Mouse (Mus musculus): Measurements from ENCODE around the gene Cdca3. TPM values are rescaled to one million over a fixed set of nuclear protein-coding genes. Genes with fewer than 3 reads are reported as not detected.
"Not testable (repeated sequence)": the region's sequence is repeated elsewhere in the genome, so short reads cannot be mapped to it uniquely, and the experiment has no call there.

Cdca3 gene
- polyA plus RNA-seq, 1 experiment from 2014 or later = 153 TPM

GRCm38 (mm10) chr6:124817125-124817524, 12.2 kb upstream of the Cdca3 start:
- Histone ChIP-seq H3K4me2 (no peak overlapping the region), H3K36me3 (ENCODE audit: control insufficient read depth, insufficient read depth, low read length) (peaks cover 54% of the 10 kb centered on the region), H3K9me3 (replicated peaks; ENCODE audit: control insufficient read depth, low read length) (no peaks in the 10 kb centered on the region), H3K27ac (ENCODE audit: low read depth, low read length) (no peak overlapping the region), H3K27me3 (ENCODE audit: control insufficient read depth, insufficient read depth, low read length) (no peaks in the 10 kb centered on the region), H3K9ac (ENCODE audit: low read depth, low read length) (no peak overlapping the region), H3K4me1 (ENCODE audit: control insufficient read depth, insufficient read depth, low read length) (peaks cover 17% of the 10 kb centered on the region), H3K4me3 (ENCODE audit: low read depth, low read length) (no peak overlapping the region)
- ATAC-seq (replicated peaks; ENCODE audit: insufficient number of reproducible peaks, low FRiP score, low TSS enrichment) = no peak
- 95% methylated on average over 11 of the region's 11 CpGs for WGBS (ENCODE audit: insufficient replicate concordance)

- Histone ChIP-seq H3K36me3 (ENCODE audit: control insufficient read depth, insufficient read depth, low read length) (peaks cover 53% of the 10 kb centered on the region), H3K4me1 (ENCODE audit: control insufficient read depth, insufficient read depth, low read length) (peaks cover 12% of the 10 kb centered on the region), H3K27me3 (ENCODE audit: control insufficient read depth, insufficient read depth, low read length) (no peaks in the 10 kb centered on the region), H3K9ac (ENCODE audit: low read depth, low read length) (no peak overlapping the region), H3K4me2 (no peak overlapping the region), H3K27ac (ENCODE audit: low read depth, low read length) (no peak overlapping the region), H3K9me3 (replicated peaks; ENCODE audit: control insufficient read depth, low read length) (no peaks in the 10 kb centered on the region), H3K4me3 (ENCODE audit: low read depth, low read length) (no peak overlapping the region)
- no peak for ATAC-seq (replicated peaks; ENCODE audit: insufficient number of reproducible peaks, low FRiP score, low TSS enrichment)
- 95% methylated on average over 8 of the region's 8 CpGs for WGBS (ENCODE audit: insufficient replicate concordance)
Measured at GRCm38 (mm10) chr6:124817563-124817962, 11.8 kb upstream of the Cdca3 start.

GRCm38 (mm10) chr6:124817971-124818370, 11.4 kb upstream of the Cdca3 start:
- 87% methylated on average over 8 of the region's 8 CpGs for WGBS (ENCODE audit: insufficient replicate concordance)
- ATAC-seq (replicated peaks; ENCODE audit: insufficient number of reproducible peaks, low FRiP score, low TSS enrichment) = no peak
- peaks cover 53% of the 10 kb centered on the region for H3K36me3 ChIP-seq (ENCODE audit: control insufficient read depth, insufficient read depth, low read length)

GRCm38 (mm10) chr6:124820891-124821290, 8.5 kb upstream of the Cdca3 start:
- H3K9me3 ChIP-seq (replicated peaks; ENCODE audit: control insufficient read depth, low read length) = no peaks in the 10 kb centered on the region
- no peak for ATAC-seq (replicated peaks; ENCODE audit: insufficient number of reproducible peaks, low FRiP score, low TSS enrichment)
- H3K4me3 ChIP-seq (ENCODE audit: low read depth, low read length) = no peak overlapping the region
- WGBS (ENCODE audit: insufficient replicate concordance) = 90% methylated on average over 5 of the region's 5 CpGs
- H3K4me2 ChIP-seq = no peak overlapping the region
- no peaks in the 10 kb centered on the region for H3K27me3 ChIP-seq (ENCODE audit: control insufficient read depth, insufficient read depth, low read length)
- no peaks in the 10 kb centered on the region for H3K4me1 ChIP-seq (ENCODE audit: control insufficient read depth, insufficient read depth, low read length)
- H3K36me3 ChIP-seq (ENCODE audit: control insufficient read depth, insufficient read depth, low read length) = peaks cover 67% of the 10 kb centered on the region
- no peak overlapping the region for H3K27ac ChIP-seq (ENCODE audit: low read depth, low read length)
- H3K9ac ChIP-seq (ENCODE audit: low read depth, low read length) = no peak overlapping the region

More at GRCm38 (mm10) chr6:124817971-124818370, 11.4 kb upstream of the Cdca3 start:
- Histone ChIP-seq H3K4me2 (no peak overlapping the region), H3K9me3 (replicated peaks; ENCODE audit: control insufficient read depth, low read length) (no peaks in the 10 kb centered on the region), H3K9ac (ENCODE audit: low read depth, low read length) (no peak overlapping the region), H3K4me1 (ENCODE audit: control insufficient read depth, insufficient read depth, low read length) (peaks cover 8% of the 10 kb centered on the region), H3K4me3 (ENCODE audit: low read depth, low read length) (no peak overlapping the region), H3K27me3 (ENCODE audit: control insufficient read depth, insufficient read depth, low read length) (no peaks in the 10 kb centered on the region), H3K27ac (ENCODE audit: low read depth, low read length) (no peak overlapping the region)

GRCm38 (mm10) chr6:124822049-124822448, 7.3 kb upstream of the Cdca3 start:
- WGBS (ENCODE audit: insufficient replicate concordance) = 82% methylated on average over 4 of the region's 4 CpGs
- no peaks in the 10 kb centered on the region for H3K27me3 ChIP-seq (ENCODE audit: control insufficient read depth, insufficient read depth, low read length)
- no peaks in the 10 kb centered on the region for H3K9me3 ChIP-seq (replicated peaks; ENCODE audit: control insufficient read depth, low read length)
- H3K9ac ChIP-seq (ENCODE audit: low read depth, low read length) = no peak overlapping the region
- no peak overlapping the region for H3K27ac ChIP-seq (ENCODE audit: low read depth, low read length)
- H3K4me3 ChIP-seq (ENCODE audit: low read depth, low read length) = no peak overlapping the region
- no peak for ATAC-seq (replicated peaks; ENCODE audit: insufficient number of reproducible peaks, low FRiP score, low TSS enrichment)
- peaks cover 63% of the 10 kb centered on the region for H3K36me3 ChIP-seq (ENCODE audit: control insufficient read depth, insufficient read depth, low read length)
- H3K4me1 ChIP-seq (ENCODE audit: control insufficient read depth, insufficient read depth, low read length) = no peaks in the 10 kb centered on the region
- H3K4me2 ChIP-seq = no peak overlapping the region

GRCm38 (mm10) chr6:124828101-124828592, 1.2 kb upstream of the Cdca3 start:
- H3K36me3 ChIP-seq (ENCODE audit: control insufficient read depth, insufficient read depth, low read length) = peaks cover 28% of the 10 kb centered on the region
- no peaks in the 10 kb centered on the region for H3K27me3 ChIP-seq (ENCODE audit: control insufficient read depth, insufficient read depth, low read length)
- H3K9ac ChIP-seq (ENCODE audit: low read depth, low read length) = peak overlapping the region; percentile 78
- 26% methylated on average over 10 of the region's 10 CpGs for WGBS (ENCODE audit: insufficient replicate concordance)
- peak overlapping the region; percentile 60 for H3K4me3 ChIP-seq (ENCODE audit: low read depth, low read length)
- peaks cover 7% of the 10 kb centered on the region; the same call in 1 of the 2 replicates for H3K4me1 ChIP-seq (ENCODE audit: control insufficient read depth, insufficient read depth, low read length)
- H3K9me3 ChIP-seq (replicated peaks; ENCODE audit: control insufficient read depth, low read length) = no peaks in the 10 kb centered on the region
- H3K4me2 ChIP-seq = peak overlapping the region; percentile 93
- ATAC-seq (replicated peaks; ENCODE audit: insufficient number of reproducible peaks, low FRiP score, low TSS enrichment) = no peak
- H3K27ac ChIP-seq (ENCODE audit: low read depth, low read length) = peak overlapping the region; percentile 62

- peak overlapping the region; percentile 60 for H3K4me3 ChIP-seq (ENCODE audit: low read depth, low read length)
- H3K36me3 ChIP-seq (ENCODE audit: control insufficient read depth, insufficient read depth, low read length) = peaks cover 12% of the 10 kb centered on the region; the same call in 1 of the 2 replicates
- peak overlapping the region; percentile 78 for H3K9ac ChIP-seq (ENCODE audit: low read depth, low read length)
- WGBS (ENCODE audit: insufficient replicate concordance) = under 1% methylated on average over 38 of the region's 38 CpGs
- peaks cover 12% of the 10 kb centered on the region for H3K4me1 ChIP-seq (ENCODE audit: control insufficient read depth, insufficient read depth, low read length)
- no peaks in the 10 kb centered on the region for H3K27me3 ChIP-seq (ENCODE audit: control insufficient read depth, insufficient read depth, low read length)
- peak overlapping the region; percentile 68 for H3K4me2 ChIP-seq
- peak overlapping the region; percentile 92 for H3K27ac ChIP-seq (ENCODE audit: low read depth, low read length)
- no peaks in the 10 kb centered on the region for H3K9me3 ChIP-seq (replicated peaks; ENCODE audit: control insufficient read depth, low read length)
- peak; percentile 87 for ATAC-seq (replicated peaks; ENCODE audit: insufficient number of reproducible peaks, low FRiP score, low TSS enrichment)
Measured at GRCm38 (mm10) chr6:124829799-124830700, 703 bp downstream of the Cdca3 start.

GRCm38 (mm10) chr6:124831199-124831598, 1.9 kb downstream of the Cdca3 start:
- not testable (repeated sequence) for ATAC-seq (replicated peaks; ENCODE audit: insufficient number of reproducible peaks, low FRiP score, low TSS enrichment); H3K27ac ChIP-seq (ENCODE audit: low read depth, low read length); H3K27me3 ChIP-seq (ENCODE audit: control insufficient read depth, insufficient read depth, low read length); H3K9me3 ChIP-seq (replicated peaks; ENCODE audit: control insufficient read depth, low read length); H3K36me3 ChIP-seq (ENCODE audit: control insufficient read depth, insufficient read depth, low read length)
- 93% methylated on average over 4 of the region's 4 CpGs for WGBS (ENCODE audit: insufficient replicate concordance)
- peak overlapping the region; percentile 39; the same call in 1 of the 2 replicates for H3K9ac ChIP-seq (ENCODE audit: low read depth, low read length)
- H3K4me2 ChIP-seq = peak overlapping the region; percentile 68
- H3K4me1 ChIP-seq (ENCODE audit: control insufficient read depth, insufficient read depth, low read length) = peaks cover 17% of the 10 kb centered on the region
- H3K4me3 ChIP-seq (ENCODE audit: low read depth, low read length) = peak overlapping the region; percentile 60
